Mouse (Mus musculus) cerebellum, adult 9-11 months (tissue): ENCODE results near the gene Tcta.
"Not testable (repeated sequence)": the region's sequence is repeated elsewhere in the genome, so short reads cannot be mapped to it uniquely, and the experiment has no call there.

Source experiments
- DNase-seq: peaks from one replicate; pipeline ENCODE4 v3.0.0; 2022

Tcta gene

GRCm38 (mm10) chr9:108308141-108308540 is 2.2 kb upstream of the Tcta start:
- DNase-seq, result no peak

- no peak for DNase-seq
Observed at GRCm38 (mm10) chr9:108307021-108307807, 1.3 kb upstream of the Tcta start.

- no peak for DNase-seq
Observed at GRCm38 (mm10) chr9:108306571-108306980, 616 bp upstream of the Tcta start.

- no peak for DNase-seq
Observed at GRCm38 (mm10) chr9:108305170-108305569, 790 bp downstream of the Tcta start.

GRCm38 (mm10) chr9:108304716-108305115 is 1.2 kb downstream of the Tcta start:
- DNase-seq, result no peak

- no peak for DNase-seq
Observed at GRCm38 (mm10) chr9:108301853-108302252, 4.1 kb downstream of the Tcta start.

GRCm38 (mm10) chr9:108296453-108297355 is 9.3 kb downstream of the Tcta start, which contains the start of gene Amt:
TSS of gene Amt (plus strand) at chr9:108296853.
- peak; percentile 63 for DNase-seq

- no peak for DNase-seq
Observed at GRCm38 (mm10) chr9:108290773-108291172, 15.2 kb downstream of the Tcta start.

- DNase-seq, result peak; percentile 95
Observed at GRCm38 (mm10) chr9:108290016-108290750, 15.8 kb downstream of the Tcta start, which contains the start of gene Nicn1. TSS of gene Nicn1 (plus strand) at chr9:108290429.

GRCm38 (mm10) chr9:108289347-108289746 is 16.6 kb downstream of the Tcta start:
- DNase-seq, result no peak

GRCm38 (mm10) chr9:108287526-108288238 is 18.3 kb downstream of the Tcta start:
- not testable (repeated sequence) for DNase-seq

GRCm38 (mm10) chr9:108284410-108284809 is 21.6 kb downstream of the Tcta start:
- peak; percentile 69 for DNase-seq

GRCm38 (mm10) chr9:108280071-108280828 is 25.7 kb downstream of the Tcta start:
- no peak for DNase-seq

GRCm38 (mm10) chr9:108278697-108279450 is 27.1 kb downstream of the Tcta start:
- DNase-seq, result no peak

- no peak for DNase-seq
Observed at GRCm38 (mm10) chr9:108275331-108275659, 30.7 kb downstream of the Tcta start.

- no peak for DNase-seq
Observed at GRCm38 (mm10) chr9:108274476-108275330, 31.3 kb downstream of the Tcta start.

GRCm38 (mm10) chr9:108273485-108273884 is 32.5 kb downstream of the Tcta start:
- DNase-seq, result no peak

GRCm38 (mm10) chr9:108272691-108273090 is 33.3 kb downstream of the Tcta start:
- no peak for DNase-seq

- no peak for DNase-seq
Observed at GRCm38 (mm10) chr9:108271941-108272340, 34.0 kb downstream of the Tcta start.

- DNase-seq, result not testable (repeated sequence)
Observed at GRCm38 (mm10) chr9:108268701-108269100, 37.3 kb downstream of the Tcta start.
